Mouse (Mus musculus): Measurements from ENCODE around the gene Prpf4. TPM values are rescaled to one million over a fixed set of nuclear protein-coding genes. Genes with fewer than 3 reads are reported as not detected.

The Prpf4 gene
- 10 to 100 TPM; 15.8 to 17.5 TPM for total RNA-seq (2021)
- long read RNA-seq, experiment 1, full-length matches to known transcripts, result 15 of 17 reads
- long read RNA-seq, experiment 1, partial matches to known transcripts, result 0 of 17 reads
- long read RNA-seq, experiment 1, other reads (novel, unspliced or antisense), result 2 of 17 reads
- long read RNA-seq, experiment 2, full-length matches to known transcripts, result 24 of 28 reads
- long read RNA-seq, experiment 2, partial matches to known transcripts, result 1 of 28 reads
- long read RNA-seq, experiment 2, other reads (novel, unspliced or antisense), result 3 of 28 reads

- H3K27ac ChIP-seq, result peak within 1 kb of the TSS; percentile 97
- H3K4me3 ChIP-seq, result peak within 1 kb of the TSS; percentile 91
- no peak for TF ChIP-seq CTCF (IDR thresholded peaks at IDR 0.05)
- intact Hi-C loops (cut with DNase I), result loop anchor here (2.0 to 5.0 kb wide), 4 partner anchors 46 to 114 kb away; partner anchors contain the start of genes Fkbp15, Hdhd3 and Slc31a1
- DNase-seq, result peak; percentile 98
Measured at GRCm38 (mm10) chr4:62408601-62409282, at the start of gene Prpf4, which contains the start of gene Cdc26. Prpf4 (plus strand) TSS chr4:62408797. Cdc26 (minus strand) TSS chr4:62408642.

GRCm38 (mm10) chr4:62359256-62359775, 49.3 kb upstream of the Prpf4 start:
- no peak for DNase-seq

GRCm38 (mm10) chr4:62360088-62360804, 48.4 kb upstream of the Prpf4 start, which contains the start of the genes Fkbp15 and Slc31a1:
Fkbp15 (minus strand) TSS chr4:62360548.
Slc31a1 (plus strand) TSS chr4:62360727.
- H3K4me3 ChIP-seq, result peak within 1 kb of the TSS; percentile 98
- DNase-seq, result peak; percentile 97
- intact Hi-C loops (cut with DNase I), result loop anchor here (5.0 kb wide), 1 partner anchor 47 kb away; the partner anchor contains the start of genes Cdc26 and Prpf4
- peak within 1 kb of the TSS; percentile 96 for H3K27ac ChIP-seq
- no peak for TF ChIP-seq CTCF (IDR thresholded peaks at IDR 0.05)

More at GRCm38 (mm10) chr4:62359256-62359775, 49.3 kb upstream of the Prpf4 start:
- Histone ChIP-seq H3K27ac (peak overlapping the region; percentile 96), H3K4me3 (peak overlapping the region; percentile 98)
- no peak for TF ChIP-seq CTCF (IDR thresholded peaks at IDR 0.05)
- intact Hi-C loops (cut with DNase I), result no loop called here

GRCm38 (mm10) chr4:62360805-62361455, 47.7 kb upstream of the Prpf4 start:
- intact Hi-C loops (cut with DNase I), result loop anchor here (5.0 kb wide), 1 partner anchor 46 kb away; the partner anchor contains the start of genes Cdc26 and Prpf4
- TF ChIP-seq CTCF (IDR thresholded peaks at IDR 0.05), result no peak
- no peak for DNase-seq
- H3K4me3 ChIP-seq, result peak overlapping the region; percentile 98
- H3K27ac ChIP-seq, result peak overlapping the region; percentile 96

GRCm38 (mm10) chr4:62361571-62361970, 47.0 kb upstream of the Prpf4 start:
- DNase-seq, result no peak
- H3K4me3 ChIP-seq, result peak overlapping the region; percentile 98
- peak overlapping the region; percentile 96; the same call in 1 of the 2 replicates for H3K27ac ChIP-seq
- TF ChIP-seq CTCF (IDR thresholded peaks at IDR 0.05), result no peak
- intact Hi-C loops (cut with DNase I), result loop anchor here (5.0 kb wide), 1 partner anchor 46 kb away; the partner anchor contains the start of genes Cdc26 and Prpf4

- no peak for TF ChIP-seq CTCF (IDR thresholded peaks at IDR 0.05)
- no peak for DNase-seq
- Histone ChIP-seq H3K4me3 (no peak overlapping the region; the same call in 1 of the 2 replicates), H3K27ac (no peak overlapping the region)
- intact Hi-C loops (cut with DNase I), result loop anchor here (5.0 kb wide), 1 partner anchor 45 kb away; the partner anchor contains the start of genes Cdc26 and Prpf4
Measured at GRCm38 (mm10) chr4:62361997-62362396, 46.6 kb upstream of the Prpf4 start.

GRCm38 (mm10) chr4:62362437-62362836, 46.2 kb upstream of the Prpf4 start:
- intact Hi-C loops (cut with DNase I), result loop anchor here (5.0 kb wide), 1 partner anchor 45 kb away; the partner anchor contains the start of genes Cdc26 and Prpf4
- no peak for TF ChIP-seq CTCF (IDR thresholded peaks at IDR 0.05)
- H3K27ac ChIP-seq, result no peak overlapping the region
- no peak for DNase-seq
- no peak overlapping the region for H3K4me3 ChIP-seq

- Histone ChIP-seq H3K4me3 (no peak overlapping the region), H3K27ac (no peak overlapping the region)
- TF ChIP-seq CTCF (IDR thresholded peaks at IDR 0.05), result no peak
- intact Hi-C loops (cut with DNase I), result loop anchor here (5.0 kb wide), 1 partner anchor 43 kb away; the partner anchor contains the start of genes Cdc26 and Prpf4
- no peak for DNase-seq
Measured at GRCm38 (mm10) chr4:62364299-62364698, 44.3 kb upstream of the Prpf4 start.

- intact Hi-C loops (cut with DNase I), result no loop called here
- DNase-seq, result no peak
- no peak overlapping the region for H3K4me3 ChIP-seq
- no peak overlapping the region for H3K27ac ChIP-seq
- TF ChIP-seq CTCF (IDR thresholded peaks at IDR 0.05), result no peak
Measured at GRCm38 (mm10) chr4:62366291-62366690, 42.3 kb upstream of the Prpf4 start.

- DNase-seq, result no peak
- H3K4me3 ChIP-seq, result no peak overlapping the region
- TF ChIP-seq CTCF (IDR thresholded peaks at IDR 0.05), result no peak
- intact Hi-C loops (cut with DNase I), result no loop called here
- H3K27ac ChIP-seq, result no peak overlapping the region
Measured at GRCm38 (mm10) chr4:62367586-62367985, 41.0 kb upstream of the Prpf4 start.

- intact Hi-C loops (cut with DNase I), result no loop called here
- Histone ChIP-seq H3K4me3 (no peak overlapping the region), H3K27ac (no peak overlapping the region)
- TF ChIP-seq CTCF (IDR thresholded peaks at IDR 0.05), result no peak
- DNase-seq, result no peak
Measured at GRCm38 (mm10) chr4:62369091-62369490, 39.5 kb upstream of the Prpf4 start.

All from gastrocnemius, adult 2 months (tissue).